Mouse (Mus musculus) kidney, postnatal 0 days (tissue): ENCODE data around the gene Gm9817. TPM values are rescaled to one million over a fixed set of nuclear protein-coding genes. Genes with fewer than 3 reads are reported as not detected.
A peak's percentile ranks its signal among the peaks of the same experiment; 100 is the strongest.

Experiments used
- ATAC-seq: fragments of 200-750 bp; cut with Nextera tagmentation; replicated peaks from 2 replicates; pipeline ENCODE4 v1.8.0; 2017; ENCODE audit warnings: low read depth, moderate number of reproducible peaks, moderate TSS enrichment, moderate library complexity; ENCODE audit not compliant: low FRiP score
- DNase-seq: peaks from one replicate; pipeline ENCODE4 v3.0.0-alpha.2; 2016; ENCODE audit warnings: low spot score
- H3K27ac ChIP-seq: fragments of 300-500 bp; sonication (generic); 2 replicates; pipeline ENCODE4 v1.5.1; 2014; ENCODE audit warnings: mild to moderate bottlenecking
- H3K27me3 ChIP-seq: fragments of 300-500 bp; sonication (generic); 2 replicates; pipeline ENCODE4 v1.6.1; 2014; ENCODE audit warnings: low read length, mixed read lengths; ENCODE audit not compliant: insufficient read depth
- H3K36me3 ChIP-seq: fragments of 300-500 bp; sonication (generic); 2 replicates; pipeline ENCODE4 v1.6.1; 2014; ENCODE audit warnings: low read length, mixed read lengths; ENCODE audit not compliant: insufficient read depth
- H3K4me1 ChIP-seq: fragments of 300-500 bp; sonication (generic); replicated peaks from 2 replicates; pipeline ENCODE4 v1.6.1; 2014; ENCODE audit warnings: antibody characterized with exemption, low read length, mixed read lengths; ENCODE audit not compliant: insufficient read depth
- H3K4me2 ChIP-seq: fragments of 300-500 bp; sonication (generic); 2 replicates; pipeline ENCODE4 v1.6.1; 2014; ENCODE audit warnings: mild to moderate bottlenecking, low read length, moderate library complexity, mixed read lengths
- H3K4me3 ChIP-seq: fragments of 300-500 bp; sonication (generic); replicated peaks from 2 replicates; pipeline ENCODE4 v1.5.1; 2014; ENCODE audit warnings: low read depth, low read length
- H3K9ac ChIP-seq: fragments of 300-500 bp; sonication (generic); 2 replicates; pipeline ENCODE4 v1.6.1; 2014; ENCODE audit warnings: low read depth, low read length
- H3K9me3 ChIP-seq: fragments of 300-500 bp; sonication (generic); replicated peaks from 2 replicates; pipeline ENCODE4 v1.6.1; 2016; ENCODE audit warnings: low read length, inconsistent platforms, mixed read lengths
- CTCF ChIP-seq: IDR thresholded peaks from 2 replicates; pipeline ENCODE4 v1.5.1; 2016; ENCODE audit warnings: antibody characterized with exemption, low read depth, mild to moderate bottlenecking, moderate library complexity
- whole genome bisulfite sequencing: fragments of 180-500 bp; shearing (Covaris S2); extraction: QIAGEN DNeasy Blood & Tissue Kit; methylation state at CpG from one replicate; pipeline ENCODE4 v1.1.7; 2014; 5-methylcytosine and 5-hydroxymethylcytosine counted together
- polyA plus RNA-seq: library from polyadenylated mRNA; unstranded; fragments of >200 nt; fragmentation: Nextera tagmentation; extraction: Ambion mirVana; gene quantifications from 2 replicates; pipeline ENCODE4 v1.2.1, GENCODE M21; 2015

The Gm9817 gene
- polyA plus RNA-seq, 1 experiment from 2014 or later, result 0.08 TPM

DNA sequence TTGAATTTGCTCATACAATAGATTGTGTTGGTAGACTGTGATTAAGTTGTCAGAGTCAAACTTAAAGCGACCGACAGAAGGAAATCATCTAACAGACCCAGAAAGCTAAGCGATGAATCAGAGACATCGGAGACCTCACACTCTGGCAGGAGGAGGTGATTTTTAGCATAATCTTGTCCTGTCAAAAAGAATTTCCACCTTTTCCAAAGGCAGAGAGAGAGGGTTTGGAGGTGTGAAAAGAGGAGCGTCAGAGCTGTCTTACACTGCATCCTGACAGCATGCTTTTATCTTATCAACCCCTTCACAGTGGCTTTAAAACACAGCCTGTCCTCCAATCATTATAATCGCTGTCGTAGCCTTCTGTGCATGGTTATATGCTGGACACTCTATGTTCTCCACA lies 25.7 kb upstream of the Gm9817 start:
- Histone ChIP-seq H3K9me3 (no peaks in the 10 kb centered on the region), H3K36me3 (no peaks in the 10 kb centered on the region), H3K27me3 (no peaks in the 10 kb centered on the region), H3K4me2 (no peak overlapping the region), H3K4me1 (no peaks in the 10 kb centered on the region), H3K9ac (no peak overlapping the region), H3K4me3 (no peak overlapping the region), H3K27ac (no peak overlapping the region)
- no peak for DNase-seq
- 88% methylated on average over 7 of the region's 7 CpGs for WGBS
- no peak for TF ChIP-seq CTCF
- no peak for ATAC-seq

DNA sequence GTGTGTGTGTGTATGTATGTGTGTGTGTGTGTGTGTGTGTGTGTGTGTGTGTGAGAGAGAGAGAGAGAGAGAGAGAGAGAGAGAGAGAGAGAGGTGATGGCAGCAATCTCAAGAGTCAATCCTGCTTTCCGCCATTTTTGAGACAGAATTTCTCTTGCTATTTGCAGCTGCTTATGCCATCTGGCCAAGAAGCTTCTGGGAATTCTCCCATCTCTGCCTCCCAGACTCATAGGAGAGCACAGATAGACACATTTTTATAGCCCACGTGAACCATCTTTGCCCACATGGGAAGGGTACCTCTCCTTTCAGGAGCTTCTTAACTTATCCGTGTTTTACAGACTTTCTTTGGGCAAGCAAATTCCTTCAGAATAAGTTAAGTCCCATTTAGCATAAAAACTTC lies 24.6 kb upstream of the Gm9817 start:
- Histone ChIP-seq H3K9me3 (no peaks in the 10 kb centered on the region), H3K27me3 (no peaks in the 10 kb centered on the region), H3K4me3 (no peak overlapping the region), H3K4me1 (no peaks in the 10 kb centered on the region), H3K4me2 (no peak overlapping the region), H3K36me3 (no peaks in the 10 kb centered on the region), H3K27ac (no peak overlapping the region), H3K9ac (no peak overlapping the region)
- 97% methylated on average over 3 of the region's 3 CpGs for WGBS
- ATAC-seq (no peak), DNase-seq (no peak)
- TF ChIP-seq CTCF, result no peak

DNA sequence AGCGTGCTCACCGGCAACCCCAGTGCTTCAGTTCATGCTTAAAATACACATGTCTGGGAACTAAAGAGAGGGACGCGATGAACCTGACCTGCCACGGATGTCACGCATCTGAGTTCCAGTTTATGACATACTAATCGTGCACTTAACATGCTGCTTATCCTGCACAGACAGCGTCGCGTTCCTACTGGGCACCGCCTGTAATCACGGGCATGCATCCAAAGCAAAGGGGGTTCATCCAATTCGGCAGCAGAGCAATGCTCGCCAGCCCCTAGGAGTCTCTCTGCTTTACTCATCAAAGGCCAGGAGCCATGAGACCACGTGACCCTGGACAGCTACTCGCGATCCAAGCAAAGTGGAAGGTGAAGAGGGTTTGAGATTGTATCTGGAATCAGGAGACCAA lies 19.3 kb upstream of the Gm9817 start:
- DNase-seq (no peak), ATAC-seq (no peak)
- no peak overlapping the region for H3K4me3 ChIP-seq
- no peaks in the 10 kb centered on the region for H3K4me1 ChIP-seq
- no peak overlapping the region for H3K4me2 ChIP-seq
- no peak for TF ChIP-seq CTCF
- 85% methylated on average over 17 of the region's 17 CpGs for WGBS
- H3K27ac ChIP-seq, result no peak overlapping the region
- no peak overlapping the region for H3K9ac ChIP-seq
- H3K36me3 ChIP-seq, result no peaks in the 10 kb centered on the region
- H3K9me3 ChIP-seq, result no peaks in the 10 kb centered on the region
- no peaks in the 10 kb centered on the region for H3K27me3 ChIP-seq

DNA sequence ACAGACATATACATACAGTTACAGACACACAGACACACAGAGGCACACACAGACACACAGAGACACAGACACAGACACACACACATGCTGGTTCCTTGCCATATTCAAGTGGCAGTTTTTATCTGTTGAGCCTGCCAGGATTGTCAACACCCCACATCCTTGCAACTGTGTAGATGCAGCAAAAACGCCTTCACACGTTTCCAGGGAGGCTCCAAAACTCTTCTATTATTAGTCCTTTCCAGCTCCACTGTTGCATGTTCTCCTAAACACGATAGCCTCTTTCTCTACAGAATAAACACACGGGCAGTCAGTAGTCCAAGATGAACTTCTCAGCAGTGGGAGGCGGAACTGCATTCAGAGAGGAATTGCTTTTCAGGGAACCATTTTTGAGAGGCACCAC lies 15.3 kb upstream of the Gm9817 start:
- Histone ChIP-seq H3K27me3 (no peaks in the 10 kb centered on the region), H3K9ac (no peak overlapping the region), H3K4me3 (no peak overlapping the region), H3K36me3 (no peaks in the 10 kb centered on the region), H3K9me3 (no peaks in the 10 kb centered on the region), H3K4me1 (no peaks in the 10 kb centered on the region), H3K27ac (no peak overlapping the region), H3K4me2 (no peak overlapping the region)
- WGBS, result 65% methylated on average over 5 of the region's 5 CpGs
- no peak for TF ChIP-seq CTCF
- DNase-seq, result no peak
- ATAC-seq, result no peak

DNA sequence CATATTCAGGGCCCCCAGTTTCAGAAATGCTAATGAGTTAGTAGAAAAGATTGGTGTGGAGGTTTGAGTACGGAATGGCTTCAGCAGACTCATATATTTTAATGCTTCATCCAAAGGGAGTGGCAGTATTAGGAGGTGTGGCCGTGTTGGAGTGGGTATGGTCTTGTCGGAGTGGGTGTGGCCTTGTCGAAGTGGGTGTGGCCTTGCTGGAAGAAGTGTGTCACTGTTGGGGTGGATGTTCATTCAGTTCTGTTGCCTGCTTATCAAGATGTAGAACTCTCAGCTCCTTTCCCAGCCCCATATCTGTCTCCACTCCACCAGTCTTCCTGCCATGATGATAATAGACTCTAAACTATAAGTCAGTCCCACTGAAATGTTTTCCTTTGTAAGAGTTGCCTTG lies 13.5 kb upstream of the Gm9817 start:
- no peak for TF ChIP-seq CTCF
- Histone ChIP-seq H3K4me3 (no peak overlapping the region), H3K4me2 (no peak overlapping the region), H3K27ac (no peak overlapping the region), H3K9me3 (no peaks in the 10 kb centered on the region), H3K36me3 (no peaks in the 10 kb centered on the region), H3K27me3 (no peaks in the 10 kb centered on the region), H3K4me1 (no peaks in the 10 kb centered on the region), H3K9ac (no peak overlapping the region)
- WGBS, result 90% methylated on average over 4 of the region's 4 CpGs
- DNase-seq, result no peak
- no peak for ATAC-seq

DNA sequence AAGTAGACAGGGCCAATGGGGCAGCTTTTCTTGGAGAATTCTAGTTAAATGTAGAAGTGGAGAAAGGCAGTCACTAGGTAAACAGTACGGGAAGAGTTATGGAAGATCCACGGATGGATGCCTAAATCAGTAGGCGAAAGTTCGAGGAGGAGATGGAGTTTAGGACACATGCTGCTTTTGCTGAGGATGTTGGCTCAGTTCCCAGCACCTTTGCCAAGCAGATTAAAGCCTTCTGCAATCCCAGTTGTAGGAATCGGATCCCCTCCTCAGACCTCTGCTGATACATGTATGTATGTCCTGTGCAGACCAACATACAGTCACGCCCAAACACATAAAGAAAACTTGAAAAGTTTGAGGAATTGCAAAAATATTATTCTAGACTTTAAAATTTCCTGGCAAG lies 8.1 kb upstream of the Gm9817 start:
- H3K27me3 ChIP-seq, result no peaks in the 10 kb centered on the region
- no peak overlapping the region for H3K27ac ChIP-seq
- DNase-seq, result no peak
- H3K4me1 ChIP-seq, result no peaks in the 10 kb centered on the region
- no peaks in the 10 kb centered on the region for H3K9me3 ChIP-seq
- H3K9ac ChIP-seq, result no peak overlapping the region
- no peak overlapping the region for H3K4me2 ChIP-seq
- WGBS, result 60% methylated on average over 6 of the region's 6 CpGs
- ATAC-seq, result no peak
- TF ChIP-seq CTCF, result no peak
- H3K36me3 ChIP-seq, result no peaks in the 10 kb centered on the region
- no peak overlapping the region for H3K4me3 ChIP-seq

DNA sequence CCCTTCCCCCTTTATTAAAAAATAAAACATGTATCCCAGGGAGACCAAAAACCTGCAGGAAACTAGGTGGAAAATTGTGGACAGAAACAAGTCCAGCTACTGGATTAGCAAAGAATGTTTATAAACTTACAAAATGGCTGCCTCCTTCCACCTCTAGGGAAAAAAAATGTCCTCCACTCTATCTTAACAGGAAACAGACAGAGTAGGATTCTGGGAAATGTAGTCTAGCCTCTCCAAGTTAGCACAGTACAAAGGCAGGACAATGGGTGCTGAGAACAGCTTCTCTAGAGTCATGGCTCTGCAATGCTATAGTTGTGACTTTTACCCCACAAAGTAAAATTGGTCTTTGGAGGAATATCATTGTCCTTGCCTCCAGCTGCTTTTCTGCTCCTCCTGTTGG lies 3.5 kb upstream of the Gm9817 start:
- TF ChIP-seq CTCF, result no peak
- no peak overlapping the region for H3K9ac ChIP-seq
- H3K4me3 ChIP-seq, result no peak overlapping the region
- no peak overlapping the region for H3K27ac ChIP-seq
- ATAC-seq (no peak), DNase-seq (peak; percentile 41)
- H3K27me3 ChIP-seq, result no peaks in the 10 kb centered on the region
- no peaks in the 10 kb centered on the region for H3K4me1 ChIP-seq
- no peaks in the 10 kb centered on the region for H3K36me3 ChIP-seq
- no peaks in the 10 kb centered on the region for H3K9me3 ChIP-seq
- H3K4me2 ChIP-seq, result no peak overlapping the region
